Mouse (Mus musculus) CH12.LX (cell line): ENCODE data around the gene Mphosph10. TPM values are rescaled to one million over a fixed set of nuclear protein-coding genes. Genes with fewer than 3 reads are reported as not detected.

Source experiments
- DNase-seq: peaks from one replicate; pipeline ENCODE4 v3.0.0-alpha.2; 2013; ENCODE audit errors: extremely low read depth
- H3K27ac ChIP-seq: 2 replicates; pipeline ENCODE4 v1.5.1; 2012; ENCODE audit warnings: low read depth, mild to moderate bottlenecking, control low read depth, moderate library complexity; ENCODE audit not compliant: insufficient read depth
- H3K27me3 ChIP-seq: replicated peaks from 2 replicates; pipeline ENCODE3; 2012; ENCODE audit warnings: inconsistent platforms
- H3K36me3 ChIP-seq, 2 experiments: replicated peaks in 1 of 2; 2 replicates each; pipeline versions ENCODE3 to v1.6.1; 2012; ENCODE audit warnings: inconsistent platforms in 1 of 2, low read length in 1 of 2, mild to moderate bottlenecking in 1 of 2, mixed read lengths in 1 of 2, moderate library complexity in 1 of 2; ENCODE audit not compliant: control insufficient read depth in 1 of 2, insufficient read depth in 1 of 2
- H3K4me1 ChIP-seq, 2 experiments: 2 replicates each; pipeline ENCODE4 v1.6.1; 2012; ENCODE audit warnings: inconsistent platforms in 1 of 2, moderate library complexity in 1 of 2; ENCODE audit not compliant: insufficient read depth in 2 of 2, control insufficient read depth in 1 of 2
- H3K4me2 ChIP-seq: 2 replicates; pipeline ENCODE4 v1.6.1; 2012; ENCODE audit warnings: low read depth, mild to moderate bottlenecking, control low read depth; ENCODE audit not compliant: poor library complexity, insufficient read depth, severe bottlenecking
- H3K4me3 ChIP-seq, 3 experiments: fragments of 150-350 bp in 1 of 3; sonication (generic) in 1 of 3; replicated peaks in 1 of 3; 2 replicates each; pipeline versions ENCODE3 to v1.5.1; 2011 to 2012; ENCODE audit warnings: low read depth in 2 of 3, low read length in 2 of 3, mild to moderate bottlenecking in 2 of 3, moderate library complexity in 2 of 3, control low read depth in 1 of 3, improper control_type of control experiment in 1 of 3, inconsistent platforms in 1 of 3, mixed read lengths in 1 of 3; ENCODE audit not compliant: poor library complexity in 1 of 3
- H3K79me2 ChIP-seq: replicated peaks from 2 replicates; pipeline ENCODE4 v1.6.1; 2012; ENCODE audit warnings: mild to moderate bottlenecking, moderate library complexity; ENCODE audit not compliant: control insufficient read depth, poor library complexity, insufficient read depth, severe bottlenecking; ENCODE audit errors: extremely low read depth
- H3K9ac ChIP-seq: 2 replicates; pipeline ENCODE4 v1.6.1; 2012; ENCODE audit warnings: low read depth, mild to moderate bottlenecking, control low read depth, moderate library complexity; ENCODE audit not compliant: insufficient read depth
- H3K9me3 ChIP-seq: replicated peaks from 2 replicates; pipeline ENCODE3; 2012; ENCODE audit warnings: low read length, inconsistent platforms, mixed read lengths
- BHLHE40 ChIP-seq: IDR thresholded peaks from 2 replicates; pipeline ENCODE4 v1.6.1; 2011; ENCODE audit warnings: mild to moderate bottlenecking, low read depth, low read length, improper control_type of control experiment
- CHD1 ChIP-seq: IDR thresholded peaks from 2 replicates; pipeline ENCODE4 v1.6.1; 2012; ENCODE audit warnings: low read depth, low read length, improper control_type of control experiment, inconsistent platforms
- CTCF ChIP-seq, 2 experiments: IDR thresholded peaks in 1 of 2; conservative IDR thresholded peaks in 1 of 2; 2 replicates each; pipeline ENCODE4 v1.5.1; 2011 to 2012; ENCODE audit warnings: low read depth in 2 of 2, low read length in 2 of 2, improper control_type of control experiment in 1 of 2, inconsistent platforms in 1 of 2, mild to moderate bottlenecking in 1 of 2, moderate library complexity in 1 of 2
- E2F4 ChIP-seq: IDR thresholded peaks from 2 replicates; pipeline ENCODE4 v1.6.1; 2011; ENCODE audit warnings: low read depth, low read length, improper control_type of control experiment; ENCODE audit not compliant: insufficient replicate concordance
- EP300 ChIP-seq: IDR thresholded peaks from 2 replicates; pipeline ENCODE4 v1.6.1; 2011; ENCODE audit warnings: low read length, improper control_type of control experiment
- GABPA ChIP-seq: IDR thresholded peaks from 2 replicates; pipeline ENCODE4 v1.6.1; 2012; ENCODE audit warnings: low read depth, low read length, improper control_type of control experiment, inconsistent platforms; ENCODE audit not compliant: insufficient replicate concordance
- IRF4 ChIP-seq: IDR thresholded peaks from 2 replicates; pipeline ENCODE4 v1.6.1; 2014; ENCODE audit warnings: low read depth, mild to moderate bottlenecking, inconsistent platforms, low read length, improper control_type of control experiment
- JUN ChIP-seq: IDR thresholded peaks from 2 replicates; pipeline ENCODE4 v1.6.1; 2011; ENCODE audit warnings: low read depth, mild to moderate bottlenecking, low read length, improper control_type of control experiment, moderate library complexity; ENCODE audit not compliant: insufficient read depth
- KAT2A ChIP-seq: IDR thresholded peaks from 2 replicates; pipeline ENCODE4 v1.6.1; 2012; ENCODE audit warnings: low read length, improper control_type of control experiment, inconsistent platforms; ENCODE audit not compliant: insufficient replicate concordance
- MAZ ChIP-seq: IDR thresholded peaks from 2 replicates; pipeline ENCODE4 v1.6.1; 2012; ENCODE audit warnings: low read depth, mild to moderate bottlenecking, inconsistent platforms, low read length, improper control_type of control experiment, moderate library complexity
- MEF2A ChIP-seq: IDR thresholded peaks from 2 replicates; pipeline ENCODE4 v1.6.1; 2014; ENCODE audit warnings: low read depth, mild to moderate bottlenecking, inconsistent platforms, low read length, improper control_type of control experiment, borderline replicate concordance
- MXI1 ChIP-seq: IDR thresholded peaks from 2 replicates; pipeline ENCODE4 v1.6.1; 2011; ENCODE audit warnings: mild to moderate bottlenecking, low read depth, low read length, improper control_type of control experiment
- NELFE ChIP-seq: IDR thresholded peaks from 2 replicates; pipeline ENCODE4 v1.6.1; 2011; ENCODE audit warnings: low read depth, low read length, improper control_type of control experiment
- NRF1 ChIP-seq: IDR thresholded peaks from 2 replicates; pipeline ENCODE4 v1.6.1; 2014; ENCODE audit warnings: low read depth, mild to moderate bottlenecking, inconsistent platforms, low read length, improper control_type of control experiment, moderate library complexity
- POLR2A ChIP-seq: IDR thresholded peaks from 2 replicates; pipeline ENCODE4 v1.6.1; 2011; ENCODE audit warnings: low read depth, mild to moderate bottlenecking, improper control_type of control experiment, low read length
- POLR2AphosphoS2 ChIP-seq: IDR thresholded peaks from 2 replicates; pipeline ENCODE4 v1.6.1; 2011; ENCODE audit warnings: low read depth, low read length, improper control_type of control experiment
- RCOR1 ChIP-seq: conservative IDR thresholded peaks from 2 replicates; pipeline ENCODE4 v1.6.1; 2012; ENCODE audit warnings: low read depth, mild to moderate bottlenecking, inconsistent platforms, low read length, improper control_type of control experiment
- SIN3A ChIP-seq: IDR thresholded peaks from 2 replicates; pipeline ENCODE4 v1.6.1; 2012; ENCODE audit warnings: low read length, improper control_type of control experiment, inconsistent platforms
- SMC3 ChIP-seq: IDR thresholded peaks from 2 replicates; pipeline ENCODE4 v1.6.1; 2011; ENCODE audit warnings: low read depth, low read length, improper control_type of control experiment
- TBP ChIP-seq: conservative IDR thresholded peaks from 2 replicates; pipeline ENCODE4 v1.6.1; 2011; ENCODE audit warnings: low read depth, low read length, improper control_type of control experiment
- TCF12 ChIP-seq: IDR thresholded peaks from 2 replicates; pipeline ENCODE4 v1.6.1; 2014; ENCODE audit warnings: low read depth, mild to moderate bottlenecking, inconsistent platforms, low read length, improper control_type of control experiment
- UBTF ChIP-seq: IDR thresholded peaks from 2 replicates; pipeline ENCODE4 v1.6.1; 2012; ENCODE audit warnings: low read depth, mild to moderate bottlenecking, inconsistent platforms, low read length, improper control_type of control experiment, moderate library complexity
- USF1 ChIP-seq: IDR thresholded peaks from 2 replicates; pipeline ENCODE4 v1.6.1; 2014; ENCODE audit warnings: low read depth, mild to moderate bottlenecking, inconsistent platforms, low read length, improper control_type of control experiment
- USF2 ChIP-seq: conservative IDR thresholded peaks from 2 replicates; pipeline ENCODE4 v1.6.1; 2011; ENCODE audit warnings: low read depth, low read length, improper control_type of control experiment
- ZMIZ1 ChIP-seq: IDR thresholded peaks from 2 replicates; pipeline ENCODE4 v1.6.1; 2012; ENCODE audit warnings: low read depth, mild to moderate bottlenecking, inconsistent platforms, low read length, improper control_type of control experiment
- ZNF384 ChIP-seq: IDR thresholded peaks from 2 replicates; pipeline ENCODE4 v1.6.1; 2012; ENCODE audit warnings: low read depth, low read length, improper control_type of control experiment, inconsistent platforms
- dilution Hi-C: fragments of 300-500 bp; cut with MboI; formaldehyde crosslinking; loops from 2 replicates; pipeline ENCODE4 v1.14.3; 2020; ENCODE audit warnings: low sequenced_read_pairs; ENCODE audit not compliant: extremely low pct_unique_long_range_greater_than_20kb, extremely low pct_ligation_motif_present
- in situ Hi-C: fragments of 300-500 bp; cut with MboI; formaldehyde crosslinking; loops from 3 replicates; pipeline ENCODE4 v1.14.3; 2019; ENCODE audit warnings: low sequenced_read_pairs, low pct_ligation_motif_present, low pct_unique_long_range_greater_than_20kb, mixed read lengths
- polyA plus RNA-seq: library from polyadenylated mRNA; unstranded; fragments of >175 nt; gene quantifications from 2 replicates; pipeline ENCODE4 v1.2.1, GENCODE M21; 2012; ENCODE audit warnings: low read depth; ENCODE audit not compliant: insufficient read length
- total RNA-seq, 2 experiments: library from RNA; depleted of rRNA; stranded (reverse); fragments of 300-350 nt in 1 of 2; fragments of >200 nt in 1 of 2; gene quantifications; 2 replicates each; pipeline ENCODE4 v1.2.3; 2012 to 2014

The Mphosph10 gene
- total and polyA plus RNA-seq, 3 experiments, result 56.5 to 141 (median 107) TPM

DNA sequence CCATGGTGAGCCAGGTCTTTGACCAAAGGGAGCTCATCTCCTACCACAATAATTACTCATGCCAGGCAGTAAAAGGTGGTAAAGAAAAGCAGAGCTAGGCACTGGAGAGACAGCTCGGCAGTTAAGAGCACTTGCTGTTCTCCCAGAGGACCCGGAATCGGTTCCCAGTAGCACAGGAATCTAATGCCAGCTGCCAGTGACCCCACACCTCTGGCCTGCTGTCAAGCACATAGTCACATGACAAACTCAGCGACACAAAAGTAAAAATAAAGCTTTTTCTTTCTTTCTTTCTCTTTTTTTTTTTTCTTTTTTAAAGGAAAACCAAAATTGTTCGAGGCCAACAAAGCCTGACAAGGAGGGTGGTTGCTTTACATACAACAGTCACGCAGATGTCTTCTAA lies 22.2 kb downstream of the Mphosph10 start:
- Histone ChIP-seq H3K4me1 (peaks cover 0 to 10% of the 10 kb centered on the region in 2 experiments; a peak in 2 of 4 replicates), H3K79me2 (no peaks in the 10 kb centered on the region), H3K4me3 (no peak overlapping the region), H3K9ac (no peak overlapping the region), H3K36me3 (peaks cover 10 to 65% of the 10 kb centered on the region in 2 experiments), H3K9me3 (no peaks in the 10 kb centered on the region), H3K4me2 (no peak overlapping the region), H3K27me3 (no peaks in the 10 kb centered on the region), H3K27ac (no peak overlapping the region)
- TF ChIP-seq CHD1, result no peak
- no peak for TF ChIP-seq RCOR1
- TF ChIP-seq USF2, result no peak
- TF ChIP-seq CTCF (conservative IDR thresholded peaks at IDR 0.05 in 1 of 2, IDR thresholded peaks at IDR 0.05 in 1 of 2; ENCODE audit: low read depth in 2 of 2, low read length in 2 of 2), result no peak
- no peak for TF ChIP-seq E2F4
- no peak for TF ChIP-seq JUN
- no peak for TF ChIP-seq UBTF
- TF ChIP-seq USF1, result no peak
- no peak for TF ChIP-seq MEF2A
- no peak for TF ChIP-seq SMC3
- TF ChIP-seq ZMIZ1, result no peak
- no peak for TF ChIP-seq MAZ
- no peak for TF ChIP-seq MXI1
- no peak for TF ChIP-seq KAT2A
- dilution Hi-C loops, result no loop called here
- in situ Hi-C loops, result no loop called here
- no peak for DNase-seq

DNA sequence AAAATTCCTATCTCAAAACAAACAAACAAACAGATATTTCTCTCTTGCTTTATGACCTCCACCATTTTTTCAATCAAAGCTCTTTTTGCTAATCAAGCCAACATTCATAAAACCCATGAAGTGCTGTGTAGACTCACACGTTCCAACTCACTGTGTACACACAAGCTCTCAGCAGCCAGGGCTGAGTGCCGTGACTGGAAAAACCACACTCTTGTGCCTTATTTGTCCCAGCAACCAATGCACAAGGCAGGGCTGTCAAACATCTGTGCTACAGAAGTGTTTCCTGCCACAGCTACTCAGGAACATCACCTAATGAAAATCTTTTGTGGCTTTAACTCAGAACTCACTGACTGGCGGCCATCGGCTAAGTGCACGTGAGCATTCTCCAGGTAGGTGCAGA lies 26.2 kb downstream of the Mphosph10 start:
- dilution Hi-C loops (no loop called here), in situ Hi-C loops (no loop called here)
- no peak overlapping the region for H3K4me2 ChIP-seq
- no peaks in the 10 kb centered on the region for H3K9me3 ChIP-seq
- no peaks in the 10 kb centered on the region for H3K27me3 ChIP-seq
- H3K36me3 ChIP-seq, result peaks cover 34 to 87% of the 10 kb centered on the region in 2 experiments
- no peak overlapping the region for H3K4me3 ChIP-seq
- TF ChIP-seq NELFE, result no peak
- no peak for TF ChIP-seq ZNF384
- no peak for TF ChIP-seq CHD1
- TF ChIP-seq TCF12, result no peak
- no peak for TF ChIP-seq MXI1
- no peak for TF ChIP-seq MAZ
- TF ChIP-seq POLR2AphosphoS2, result no peak
- no peak for TF ChIP-seq RCOR1
- TF ChIP-seq UBTF, result no peak
- TF ChIP-seq EP300, result no peak
- no peak for TF ChIP-seq IRF4
- TF ChIP-seq ZMIZ1, result no peak
- TF ChIP-seq SIN3A, result no peak
- TF ChIP-seq GABPA, result no peak
- TF ChIP-seq BHLHE40, result no peak
- TF ChIP-seq POLR2A, result no peak
- no peak for TF ChIP-seq CTCF (conservative IDR thresholded peaks at IDR 0.05 in 1 of 2, IDR thresholded peaks at IDR 0.05 in 1 of 2; ENCODE audit: low read depth in 2 of 2, low read length in 2 of 2)
- no peak for TF ChIP-seq NRF1
- TF ChIP-seq TBP, result no peak
- no peak for TF ChIP-seq JUN
- H3K79me2 ChIP-seq, result no peaks in the 10 kb centered on the region
- H3K27ac ChIP-seq, result no peak overlapping the region
- H3K9ac ChIP-seq, result no peak overlapping the region
- H3K4me1 ChIP-seq, result peaks cover 0 to 2% of the 10 kb centered on the region in 2 experiments; a peak in 1 of 4 replicates
- no peak for DNase-seq
